Mouse (Mus musculus): Measurements from ENCODE around the gene Eif1ad. TPM values are rescaled to one million over a fixed set of nuclear protein-coding genes. Genes with fewer than 3 reads are reported as not detected.
A peak's percentile ranks its signal among the peaks of the same experiment; 100 is the strongest.

The Eif1ad gene
- total and polyA plus RNA-seq, 3 experiments, result 38.5 to 96.0 (median 55.0) TPM

DNA sequence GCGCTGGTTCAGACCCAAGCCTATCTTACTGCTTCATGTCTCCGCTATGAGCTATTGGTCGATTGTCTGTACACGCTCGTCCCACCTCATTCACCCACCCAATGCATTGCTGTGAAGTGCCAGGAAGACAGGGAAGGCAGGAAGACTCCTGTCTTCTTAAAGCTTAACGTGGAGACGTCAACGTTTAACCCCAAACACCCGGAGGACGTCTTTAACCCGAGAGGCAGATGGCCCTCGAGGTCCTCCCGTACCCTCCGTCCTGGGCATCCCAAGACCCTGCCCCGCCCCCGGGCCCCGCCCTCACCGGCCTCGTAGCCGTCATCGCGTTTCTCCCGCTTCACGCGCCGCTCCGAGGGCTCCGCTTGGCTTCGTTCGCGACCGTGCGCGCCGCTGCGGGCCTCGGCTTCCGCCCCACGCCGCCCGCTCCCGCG, 21.5 kb downstream of the Eif1ad start:
- H3K27me3 ChIP-seq (ENCODE audit: insufficient read depth, low read length), result no peaks in the 10 kb centered on the region
- no peak for ATAC-seq (ENCODE audit: extremely low read depth, insufficient number of reproducible peaks, low FRiP score, poor library complexity, severe bottlenecking)
- H3K4me1 ChIP-seq (ENCODE audit: insufficient read depth, low read depth, low read length), result peaks cover 49% of the 10 kb centered on the region
- TF ChIP-seq TAL1 (conservative IDR thresholded peaks at IDR 0.05; ENCODE audit: low read depth, low read length) (no peak), CTCF (IDR thresholded peaks at IDR 0.05; ENCODE audit: low read depth, low read length) (no peak), POLR2AphosphoS5 (IDR thresholded peaks at IDR 0.05; ENCODE audit: insufficient replicate concordance, low read depth, low read length) (no peak), GATA2 (IDR thresholded peaks at IDR 0.05; ENCODE audit: borderline replicate concordance, low read depth, low read length) (no peak), GATA1 (IDR thresholded peaks at IDR 0.05; ENCODE audit: borderline replicate concordance, low read length) (no peak)
- peak overlapping the region; percentile 96 for H3K4me3 ChIP-seq (ENCODE audit: low read depth, low read length)
- H3K36me3 ChIP-seq (replicated peaks), result peaks cover 61% of the 10 kb centered on the region
- H3K9me3 ChIP-seq (replicated peaks), result no peaks in the 10 kb centered on the region
- peak; percentile 50 for DNase-seq (ENCODE audit: low spot score)

DNA sequence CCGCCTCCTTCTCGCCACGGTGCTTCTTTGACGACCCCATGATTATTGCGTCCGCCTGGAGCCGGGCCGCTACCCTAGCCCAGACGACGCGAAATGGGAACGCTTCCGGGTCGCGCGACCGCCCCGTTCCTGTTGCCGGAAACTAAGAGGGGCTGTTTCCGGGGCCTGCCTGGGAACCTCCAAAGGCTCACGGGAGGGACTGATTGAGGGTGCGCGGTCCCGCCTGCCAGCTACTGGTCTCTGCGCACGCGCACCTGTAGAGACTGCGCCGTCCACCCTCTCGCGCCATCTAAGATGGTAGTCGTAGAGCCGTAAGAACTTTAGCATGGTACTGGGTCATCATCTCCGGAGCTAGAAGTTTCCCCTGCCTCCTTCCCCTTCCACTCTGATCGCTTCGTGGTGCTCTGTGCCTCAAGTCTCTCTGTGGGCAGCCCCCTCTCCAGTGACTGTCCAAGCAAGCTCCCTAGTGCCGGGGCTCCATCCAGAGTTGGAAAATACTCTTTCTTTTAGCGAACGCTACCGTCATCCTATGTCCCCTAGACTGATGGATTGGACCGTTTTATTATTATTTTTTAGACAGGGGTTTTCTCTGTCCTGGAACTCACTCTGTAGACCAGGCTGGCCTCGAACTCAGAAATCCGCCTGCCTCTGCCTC, 22.2 kb downstream of the Eif1ad start, which contains the start of gene Sart1:
Gene Sart1, minus strand, starts transcription at position 116 of the 655 bp plus-strand sequence.
- peak; percentile 76 for ATAC-seq (ENCODE audit: extremely low read depth, insufficient number of reproducible peaks, low FRiP score, poor library complexity, severe bottlenecking)
- peaks cover 54% of the 10 kb centered on the region for H3K36me3 ChIP-seq (replicated peaks)
- H3K9me3 ChIP-seq (replicated peaks), result no peaks in the 10 kb centered on the region
- DNase-seq (ENCODE audit: low spot score), result peak; percentile 97
- H3K27me3 ChIP-seq (ENCODE audit: insufficient read depth, low read length), result no peaks in the 10 kb centered on the region
- H3K4me1 ChIP-seq (ENCODE audit: insufficient read depth, low read depth, low read length), result peaks cover 50% of the 10 kb centered on the region
- no peak for TF ChIP-seq GATA1 (IDR thresholded peaks at IDR 0.05; ENCODE audit: borderline replicate concordance, low read length)
- no peak for TF ChIP-seq GATA2 (IDR thresholded peaks at IDR 0.05; ENCODE audit: borderline replicate concordance, low read depth, low read length)
- no peak for TF ChIP-seq CTCF (IDR thresholded peaks at IDR 0.05; ENCODE audit: low read depth, low read length)
- no peak for TF ChIP-seq TAL1 (conservative IDR thresholded peaks at IDR 0.05; ENCODE audit: low read depth, low read length)
- no peak for TF ChIP-seq POLR2AphosphoS5 (IDR thresholded peaks at IDR 0.05; ENCODE audit: insufficient replicate concordance, low read depth, low read length)
- H3K4me3 ChIP-seq (ENCODE audit: low read depth, low read length), result peak within 1 kb of the TSS; percentile 96

DNA sequence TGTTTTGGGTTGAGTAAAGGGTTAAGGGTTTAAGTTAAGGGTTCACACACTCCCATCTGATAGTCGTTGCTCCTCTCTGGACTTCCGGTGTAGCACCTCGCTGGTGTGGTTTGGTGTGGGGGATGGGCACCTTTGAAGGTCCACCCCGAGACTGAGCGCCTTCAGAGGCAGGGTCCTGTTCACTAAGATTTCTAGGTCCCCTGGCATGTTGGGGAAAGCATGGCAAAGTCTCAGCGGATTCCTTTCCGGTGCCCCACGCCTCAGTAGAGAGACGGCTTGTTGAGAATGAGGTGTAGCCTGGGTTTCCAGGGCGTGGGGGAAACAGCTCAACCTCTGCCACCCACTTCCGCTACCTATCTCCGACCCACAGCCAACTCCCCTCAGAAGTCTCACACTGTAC, 23.1 kb downstream of the Eif1ad start:
- H3K36me3 ChIP-seq (replicated peaks), result peaks cover 45% of the 10 kb centered on the region
- no peak for TF ChIP-seq TAL1 (conservative IDR thresholded peaks at IDR 0.05; ENCODE audit: low read depth, low read length)
- TF ChIP-seq GATA1 (IDR thresholded peaks at IDR 0.05; ENCODE audit: borderline replicate concordance, low read length), result no peak
- TF ChIP-seq GATA2 (IDR thresholded peaks at IDR 0.05; ENCODE audit: borderline replicate concordance, low read depth, low read length), result no peak
- TF ChIP-seq CTCF (IDR thresholded peaks at IDR 0.05; ENCODE audit: low read depth, low read length), result no peak
- TF ChIP-seq POLR2AphosphoS5 (IDR thresholded peaks at IDR 0.05; ENCODE audit: insufficient replicate concordance, low read depth, low read length), result no peak
- H3K9me3 ChIP-seq (replicated peaks), result no peaks in the 10 kb centered on the region
- peak; percentile 88 for DNase-seq (ENCODE audit: low spot score)
- peak; percentile 43 for ATAC-seq (ENCODE audit: extremely low read depth, insufficient number of reproducible peaks, low FRiP score, poor library complexity, severe bottlenecking)
- no peaks in the 10 kb centered on the region for H3K27me3 ChIP-seq (ENCODE audit: insufficient read depth, low read length)
- peaks cover 52% of the 10 kb centered on the region for H3K4me1 ChIP-seq (ENCODE audit: insufficient read depth, low read depth, low read length)
- peak overlapping the region; percentile 96 for H3K4me3 ChIP-seq (ENCODE audit: low read depth, low read length)

GRCm38 (mm10) chr19:5390416-5390815, 23.9 kb downstream of the Eif1ad start:
- Histone ChIP-seq H3K36me3 (replicated peaks) (peaks cover 37% of the 10 kb centered on the region), H3K4me1 (ENCODE audit: insufficient read depth, low read depth, low read length) (peaks cover 50% of the 10 kb centered on the region), H3K4me3 (ENCODE audit: low read depth, low read length) (peak overlapping the region; percentile 96), H3K27me3 (ENCODE audit: insufficient read depth, low read length) (no peaks in the 10 kb centered on the region), H3K9me3 (replicated peaks) (no peaks in the 10 kb centered on the region)
- ATAC-seq (ENCODE audit: extremely low read depth, insufficient number of reproducible peaks, low FRiP score, poor library complexity, severe bottlenecking) (no peak), DNase-seq (ENCODE audit: low spot score) (no peak)
- TF ChIP-seq GATA1 (IDR thresholded peaks at IDR 0.05; ENCODE audit: borderline replicate concordance, low read length) (no peak), CTCF (IDR thresholded peaks at IDR 0.05; ENCODE audit: low read depth, low read length) (no peak), POLR2AphosphoS5 (IDR thresholded peaks at IDR 0.05; ENCODE audit: insufficient replicate concordance, low read depth, low read length) (no peak), GATA2 (IDR thresholded peaks at IDR 0.05; ENCODE audit: borderline replicate concordance, low read depth, low read length) (no peak), TAL1 (conservative IDR thresholded peaks at IDR 0.05; ENCODE audit: low read depth, low read length) (no peak)

GRCm38 (mm10) chr19:5392892-5393291, 26.4 kb downstream of the Eif1ad start:
- TF ChIP-seq POLR2AphosphoS5 (IDR thresholded peaks at IDR 0.05; ENCODE audit: insufficient replicate concordance, low read depth, low read length) (no peak), GATA1 (IDR thresholded peaks at IDR 0.05; ENCODE audit: borderline replicate concordance, low read length) (no peak), GATA2 (IDR thresholded peaks at IDR 0.05; ENCODE audit: borderline replicate concordance, low read depth, low read length) (no peak), CTCF (IDR thresholded peaks at IDR 0.05; ENCODE audit: low read depth, low read length) (no peak), TAL1 (conservative IDR thresholded peaks at IDR 0.05; ENCODE audit: low read depth, low read length) (no peak)
- no peak for DNase-seq (ENCODE audit: low spot score)

GRCm38 (mm10) chr19:5394168-5394567, 27.6 kb downstream of the Eif1ad start:
- H3K9me3 ChIP-seq (replicated peaks), result no peaks in the 10 kb centered on the region
- peaks cover 19% of the 10 kb centered on the region for H3K36me3 ChIP-seq (replicated peaks)
- DNase-seq (ENCODE audit: low spot score) (no peak), ATAC-seq (ENCODE audit: extremely low read depth, insufficient number of reproducible peaks, low FRiP score, poor library complexity, severe bottlenecking) (no peak)
- TF ChIP-seq GATA1 (IDR thresholded peaks at IDR 0.05; ENCODE audit: borderline replicate concordance, low read length) (no peak), POLR2AphosphoS5 (IDR thresholded peaks at IDR 0.05; ENCODE audit: insufficient replicate concordance, low read depth, low read length) (no peak), CTCF (IDR thresholded peaks at IDR 0.05; ENCODE audit: low read depth, low read length) (no peak), GATA2 (IDR thresholded peaks at IDR 0.05; ENCODE audit: borderline replicate concordance, low read depth, low read length) (no peak)
- peaks cover 27% of the 10 kb centered on the region for H3K4me1 ChIP-seq (ENCODE audit: insufficient read depth, low read depth, low read length)
- H3K4me3 ChIP-seq (ENCODE audit: low read depth, low read length), result no peak overlapping the region
- H3K27me3 ChIP-seq (ENCODE audit: insufficient read depth, low read length), result 0 out of 2 replicates have a peak, but pooled peaks cover 2% of the 10 kb centered on the region

More at GRCm38 (mm10) chr19:5392892-5393291, 26.4 kb downstream of the Eif1ad start:
- Histone ChIP-seq H3K4me3 (ENCODE audit: low read depth, low read length) (no peak overlapping the region), H3K4me1 (ENCODE audit: insufficient read depth, low read depth, low read length) (peaks cover 28% of the 10 kb centered on the region), H3K36me3 (replicated peaks) (peaks cover 19% of the 10 kb centered on the region), H3K9me3 (replicated peaks) (no peaks in the 10 kb centered on the region), H3K27me3 (ENCODE audit: insufficient read depth, low read length) (0 out of 2 replicates have a peak, but pooled peaks cover 2% of the 10 kb centered on the region)
- no peak for ATAC-seq (ENCODE audit: extremely low read depth, insufficient number of reproducible peaks, low FRiP score, poor library complexity, severe bottlenecking)
